ENCODE assay signal across 17 mouse cellular contexts in the genomic region with DNA sequence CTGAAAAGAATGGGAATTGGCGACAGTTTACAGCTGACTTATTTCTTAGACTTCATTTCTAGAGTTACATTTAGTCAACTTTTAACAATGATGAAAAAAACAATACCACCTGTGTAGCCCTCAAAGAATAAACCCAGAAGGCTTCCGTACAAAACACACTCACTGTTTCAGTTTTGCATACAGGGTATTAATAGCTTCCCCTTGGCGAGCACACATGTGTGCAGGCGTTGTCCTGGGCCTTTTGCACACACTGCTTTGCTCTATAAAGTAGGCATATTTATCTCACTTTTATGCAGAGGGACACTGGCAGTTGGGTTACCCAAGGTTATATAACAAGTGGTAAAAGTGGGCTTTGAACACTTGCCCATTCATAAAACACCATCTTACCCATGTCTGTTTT.
"Had no signal": no experiment of that assay in that cellular context is flagged by ENCODE, and none has a peak within 500 bp of the region (broad histone marks: within the 10 kb centered on the region; RNA-seq: fewer than 3 reads in every experiment).

No protein-coding gene starts in this region.

- H3K27me3 ChIP-seq: intestine, embryonic 15.5 days; lung, embryonic 15.5 days; midbrain, embryonic 12.5 days; midbrain, embryonic 15.5 days; neural tube, embryonic 13.5 days; stomach, embryonic 15.5 days had no signal

- H3K4me3 ChIP-seq: intestine, embryonic 15.5 days; layer of hippocampus, adult 2 months; lung, embryonic 15.5 days; midbrain, embryonic 12.5 days; midbrain, embryonic 15.5 days; neural tube, embryonic 13.5 days; stomach, embryonic 15.5 days had no signal

- H3K4me2 ChIP-seq: intestine, embryonic 15.5 days; liver, embryonic 11.5 days; lung, embryonic 15.5 days; midbrain, embryonic 12.5 days; midbrain, embryonic 15.5 days; neural tube, embryonic 13.5 days; stomach, embryonic 15.5 days had no signal

- H3K27ac ChIP-seq: intestine, embryonic 15.5 days; kidney, postnatal 0 days; layer of hippocampus, adult 2 months; liver, embryonic 14.5 days; lung, embryonic 15.5 days; midbrain, embryonic 12.5 days; midbrain, embryonic 15.5 days; neural tube, embryonic 13.5 days; stomach, embryonic 15.5 days had no signal

- DNase-seq: kidney, adult 11 months; kidney, adult 9 months; layer of hippocampus, adult 9-11 months; lung, adult 18-20 months; lung, postnatal 14 days; lung, postnatal 4 days; thymus, postnatal 25 days had no signal

- H3K9ac ChIP-seq: intestine, embryonic 15.5 days; liver, embryonic 14.5 days; lung, embryonic 15.5 days; midbrain, embryonic 12.5 days; midbrain, embryonic 15.5 days; neural tube, embryonic 13.5 days; stomach, embryonic 15.5 days had no signal

- H3K36me3 ChIP-seq: intestine, embryonic 15.5 days; lung, embryonic 15.5 days; midbrain, embryonic 12.5 days; midbrain, embryonic 15.5 days; neural tube, embryonic 13.5 days; stomach, embryonic 15.5 days had no signal

- H3K9me3 ChIP-seq: intestine, embryonic 15.5 days; lung, embryonic 15.5 days; midbrain, embryonic 12.5 days; midbrain, embryonic 15.5 days; neural tube, embryonic 13.5 days; stomach, embryonic 15.5 days had no signal

- H3K4me1 ChIP-seq: intestine, embryonic 15.5 days; lung, embryonic 15.5 days; midbrain, embryonic 12.5 days; midbrain, embryonic 15.5 days; neural tube, embryonic 13.5 days; stomach, embryonic 15.5 days had no signal

- ATAC-seq: intestine, embryonic 15.5 days; midbrain, embryonic 15.5 days had no signal
